Mouse (Mus musculus): ENCODE measurements around the gene Olfm2. TPM values are rescaled to one million over a fixed set of nuclear protein-coding genes. Genes with fewer than 3 reads are reported as not detected.
A peak's percentile ranks its signal among the peaks of the same experiment; 100 is the strongest.

Gene Olfm2
- total and polyA plus RNA-seq, 3 experiments = 0.08 to 0.47 TPM; not detected in 1

DNA sequence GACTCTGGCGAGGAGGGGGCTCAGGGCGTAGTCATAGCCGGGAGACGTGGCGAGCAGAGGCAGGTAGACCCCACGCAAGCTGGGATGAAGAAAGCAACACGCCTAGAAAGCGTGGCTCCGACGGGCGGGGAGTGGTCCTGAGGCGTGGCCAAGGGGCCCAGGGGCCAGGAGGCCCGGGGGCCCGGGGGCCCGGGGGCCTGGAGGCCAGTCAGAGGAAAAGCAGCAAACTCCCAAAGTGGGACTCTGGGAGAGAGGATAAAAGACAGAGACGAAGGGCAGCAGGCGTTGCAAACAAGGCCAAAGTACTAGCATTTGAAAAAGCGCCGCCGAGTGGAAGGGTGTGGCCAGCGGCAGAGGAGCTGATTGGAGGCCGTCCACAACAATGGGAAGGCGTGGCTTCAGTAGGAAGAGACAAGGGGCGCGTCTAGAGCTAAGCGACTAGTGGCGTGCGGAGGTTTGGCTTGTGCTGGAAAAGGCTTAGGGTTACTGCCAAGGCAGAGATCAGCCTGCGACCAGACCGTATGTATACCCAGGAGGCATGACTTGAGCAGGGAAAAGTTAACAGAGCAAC, 103.2 kb downstream of the Olfm2 start:
- peaks cover 26 to 52% of the 10 kb centered on the region in 2 experiments for H3K36me3 ChIP-seq (replicated peaks in 1 of 2; ENCODE audit: control insufficient read depth in 1 of 2, insufficient read depth in 1 of 2, low read length in 1 of 2)
- peaks cover 0 to 30% of the 10 kb centered on the region in 2 experiments; a peak in 2 of 4 replicates for H3K4me1 ChIP-seq (ENCODE audit: control insufficient read depth in 1 of 2, insufficient read depth in 2 of 2)
- no peak overlapping the region for H3K27ac ChIP-seq (ENCODE audit: insufficient read depth, low read depth)
- H3K4me2 ChIP-seq (ENCODE audit: insufficient read depth, low read depth, poor library complexity, severe bottlenecking) = peak overlapping the region; percentile 99
- 0 out of 2 replicates have a peak, but pooled peaks have one; percentile 9 for TF ChIP-seq MEF2A (IDR thresholded peaks at IDR 0.05; ENCODE audit: borderline replicate concordance, low read depth, low read length)
- no peak for TF ChIP-seq POLR2AphosphoS2 (IDR thresholded peaks at IDR 0.05; ENCODE audit: low read depth, low read length)
- TF ChIP-seq USF2 (conservative IDR thresholded peaks at IDR 0.05; ENCODE audit: low read depth, low read length) = no peak
- TF ChIP-seq ZNF384 (IDR thresholded peaks at IDR 0.05; ENCODE audit: low read depth, low read length) = no peak
- no peak for TF ChIP-seq SMC3 (IDR thresholded peaks at IDR 0.05; ENCODE audit: low read depth, low read length)
- peak; percentile 57 for TF ChIP-seq ELF1 (IDR thresholded peaks at IDR 0.05; ENCODE audit: low read depth, low read length)
- no peak; the same call in 1 of the 2 replicates for TF ChIP-seq MAX (IDR thresholded peaks at IDR 0.05; ENCODE audit: low read length)
- no peak for TF ChIP-seq JUN (IDR thresholded peaks at IDR 0.05; ENCODE audit: insufficient read depth, low read depth, low read length)
- TF ChIP-seq MXI1 (IDR thresholded peaks at IDR 0.05; ENCODE audit: low read depth, low read length) = peak; percentile 72; the same call in 1 of the 2 replicates
- TF ChIP-seq ZKSCAN1 (IDR thresholded peaks at IDR 0.05; ENCODE audit: borderline replicate concordance, low read depth, low read length) = no peak
- peak; percentile 9; the same call in 1 of the 2 replicates for TF ChIP-seq HCFC1 (IDR thresholded peaks at IDR 0.05; ENCODE audit: low read depth, low read length)
- TF ChIP-seq ZC3H11A (IDR thresholded peaks at IDR 0.05; ENCODE audit: low read depth, low read length) = no peak
- peak; percentile 40; the same call in 1 of the 2 replicates for TF ChIP-seq POLR2A (IDR thresholded peaks at IDR 0.05; ENCODE audit: low read depth, low read length)
- TF ChIP-seq ETS1 (conservative IDR thresholded peaks at IDR 0.05; ENCODE audit: low read depth, low read length) = no peak
- no peak for TF ChIP-seq RCOR1 (conservative IDR thresholded peaks at IDR 0.05; ENCODE audit: low read depth, low read length)
- TF ChIP-seq BHLHE40 (IDR thresholded peaks at IDR 0.05; ENCODE audit: low read depth, low read length) = no peak
- TF ChIP-seq IRF4 (IDR thresholded peaks at IDR 0.05; ENCODE audit: low read depth, low read length) = 0 out of 2 replicates have a peak, but pooled peaks have one; percentile 4
- no peak for TF ChIP-seq MYC (IDR thresholded peaks at IDR 0.05; ENCODE audit: low read depth, low read length)
- no peak for TF ChIP-seq ZMIZ1 (IDR thresholded peaks at IDR 0.05; ENCODE audit: low read depth, low read length)
- no peak for TF ChIP-seq TCF12 (IDR thresholded peaks at IDR 0.05; ENCODE audit: low read depth, low read length)
- TF ChIP-seq NRF1 (IDR thresholded peaks at IDR 0.05; ENCODE audit: low read depth, low read length) = no peak
- no peak for TF ChIP-seq RAD21 (IDR thresholded peaks at IDR 0.05; ENCODE audit: low read depth, low read length)
- TF ChIP-seq SIN3A (IDR thresholded peaks at IDR 0.05; ENCODE audit: low read length) = peak; percentile 88
- no peak for TF ChIP-seq TBP (conservative IDR thresholded peaks at IDR 0.05; ENCODE audit: low read depth, low read length)
- no peak for TF ChIP-seq USF1 (IDR thresholded peaks at IDR 0.05; ENCODE audit: low read depth, low read length)
- no peak for TF ChIP-seq NELFE (IDR thresholded peaks at IDR 0.05; ENCODE audit: low read depth, low read length)
- no peak for TF ChIP-seq KAT2A (IDR thresholded peaks at IDR 0.05; ENCODE audit: insufficient replicate concordance, low read length)
- no peak for TF ChIP-seq EP300 (IDR thresholded peaks at IDR 0.05; ENCODE audit: low read length)
- no peak for TF ChIP-seq JUND (conservative IDR thresholded peaks at IDR 0.05; ENCODE audit: low read depth, low read length)
- no peak for TF ChIP-seq UBTF (IDR thresholded peaks at IDR 0.05; ENCODE audit: low read depth, low read length)
- TF ChIP-seq CHD1 (IDR thresholded peaks at IDR 0.05; ENCODE audit: low read depth, low read length) = no peak
- no peak for TF ChIP-seq E2F4 (IDR thresholded peaks at IDR 0.05; ENCODE audit: insufficient replicate concordance, low read depth, low read length)
- TF ChIP-seq CTCF (conservative IDR thresholded peaks at IDR 0.05 in 1 of 2, IDR thresholded peaks at IDR 0.05 in 1 of 2; ENCODE audit: low read depth in 2 of 2, low read length in 2 of 2) = no peak
- TF ChIP-seq MAFK (IDR thresholded peaks at IDR 0.05; ENCODE audit: insufficient replicate concordance, low read length) = no peak
- TF ChIP-seq PAX5 (IDR thresholded peaks at IDR 0.05; ENCODE audit: low read length) = no peak
- TF ChIP-seq CHD2 (IDR thresholded peaks at IDR 0.05; ENCODE audit: low read length) = no peak
- TF ChIP-seq MAZ (IDR thresholded peaks at IDR 0.05; ENCODE audit: low read depth, low read length) = no peak; the same call in 1 of the 2 replicates
- no peaks in the 10 kb centered on the region for H3K9me3 ChIP-seq (replicated peaks; ENCODE audit: low read length)
- DNase-seq (ENCODE audit: extremely low read depth) = peak; percentile 94
- H3K27me3 ChIP-seq (replicated peaks) = no peaks in the 10 kb centered on the region
- dilution Hi-C loops (cut with MboI; ENCODE audit: extremely low pct_ligation_motif_present, extremely low pct_unique_long_range_greater_than_20kb, low sequenced_read_pairs) (no loop called here), in situ Hi-C loops (cut with MboI; ENCODE audit: low pct_ligation_motif_present, low pct_unique_long_range_greater_than_20kb, low sequenced_read_pairs) (no loop called here)
- peaks cover 49% of the 10 kb centered on the region for H3K79me2 ChIP-seq (replicated peaks; ENCODE audit: control insufficient read depth, extremely low read depth, insufficient read depth, poor library complexity, severe bottlenecking)
- H3K9ac ChIP-seq (ENCODE audit: insufficient read depth, low read depth) = peak overlapping the region; percentile 65
- peak overlapping the region; percentile 80 to 88 (median 84) for H3K4me3 ChIP-seq (replicated peaks in 1 of 3; ENCODE audit: low read depth in 2 of 3, low read length in 2 of 3, poor library complexity in 1 of 3)
